Mouse (Mus musculus): ENCODE data around the gene Ppip5k2. TPM values are rescaled to one million over a fixed set of nuclear protein-coding genes. Genes with fewer than 3 reads are reported as not detected.

Gene Ppip5k2
- polyA plus RNA-seq (2015; fragmentation: Nextera tagmentation; extraction: Ambion mirVana), result 46.2 and 51.2 TPM in 2 replicates

DNA sequence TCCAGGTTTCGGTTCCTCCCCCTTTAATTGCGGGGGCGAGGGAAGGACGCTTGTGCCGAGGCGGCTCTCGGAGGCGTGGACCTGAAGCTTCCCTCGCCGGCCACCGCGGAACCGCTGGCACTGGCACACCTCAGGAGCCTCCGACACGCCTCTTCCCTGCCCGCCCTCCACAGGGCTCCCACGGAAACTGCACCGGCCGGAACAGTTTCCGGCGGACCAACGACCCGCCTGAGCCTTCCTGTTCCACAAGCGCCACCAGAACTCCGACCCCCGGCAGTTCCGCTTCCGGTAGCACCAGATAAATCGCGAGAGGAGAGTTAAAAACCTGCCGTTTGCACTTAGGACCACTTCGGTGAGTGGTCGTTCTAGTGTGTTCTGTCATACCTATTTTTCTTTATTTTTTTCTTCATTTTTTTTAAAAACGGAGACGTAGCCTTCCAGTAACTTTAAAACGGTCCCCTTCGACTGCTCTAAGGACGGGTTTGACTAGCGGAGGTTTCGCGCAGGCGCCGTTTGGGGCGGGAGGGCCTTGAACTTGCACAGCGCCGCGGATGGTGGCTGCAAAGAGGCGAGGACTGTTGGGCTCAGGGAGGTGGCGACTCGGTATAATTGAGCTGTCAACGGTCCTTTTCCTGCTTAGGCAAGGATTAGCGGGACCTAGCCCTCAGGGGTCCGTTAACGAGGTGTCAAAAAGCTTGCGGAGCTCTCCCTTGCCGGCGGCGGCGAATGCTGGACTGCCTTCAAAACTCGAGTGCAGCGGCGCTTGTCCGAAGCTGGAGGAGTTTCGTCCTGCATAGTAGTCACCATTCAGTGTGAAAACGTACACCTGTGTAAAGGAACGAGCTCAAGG, at the start of gene Ppip5k2, which contains the start of gene Gin1:
TSS of gene Ppip5k2 (minus strand) at position 508 of the 850 bp plus-strand sequence.
TSS of gene Gin1 (plus strand) at position 269 of the 850 bp plus-strand sequence.
- peak; percentile 99 for ATAC-seq (ENCODE audit: low FRiP score)
- no peaks in the 10 kb centered on the region for H3K36me3 ChIP-seq
- H3K9me3 ChIP-seq (replicated peaks), result no peaks in the 10 kb centered on the region
- H3K4me2 ChIP-seq, result peak within 1 kb of the TSS; percentile 67
- peak within 1 kb of the TSS; percentile 92 for H3K27ac ChIP-seq (replicated peaks)
- under 1% methylated on average over 66 of the region's 66 CpGs for WGBS
- H3K9ac ChIP-seq (replicated peaks), result peak within 1 kb of the TSS; percentile 83
- peaks cover 27% of the 10 kb centered on the region for H3K4me1 ChIP-seq
- H3K27me3 ChIP-seq (replicated peaks), result no peaks in the 10 kb centered on the region
- H3K4me3 ChIP-seq (replicated peaks), result peak within 1 kb of the TSS; percentile 92

DNA sequence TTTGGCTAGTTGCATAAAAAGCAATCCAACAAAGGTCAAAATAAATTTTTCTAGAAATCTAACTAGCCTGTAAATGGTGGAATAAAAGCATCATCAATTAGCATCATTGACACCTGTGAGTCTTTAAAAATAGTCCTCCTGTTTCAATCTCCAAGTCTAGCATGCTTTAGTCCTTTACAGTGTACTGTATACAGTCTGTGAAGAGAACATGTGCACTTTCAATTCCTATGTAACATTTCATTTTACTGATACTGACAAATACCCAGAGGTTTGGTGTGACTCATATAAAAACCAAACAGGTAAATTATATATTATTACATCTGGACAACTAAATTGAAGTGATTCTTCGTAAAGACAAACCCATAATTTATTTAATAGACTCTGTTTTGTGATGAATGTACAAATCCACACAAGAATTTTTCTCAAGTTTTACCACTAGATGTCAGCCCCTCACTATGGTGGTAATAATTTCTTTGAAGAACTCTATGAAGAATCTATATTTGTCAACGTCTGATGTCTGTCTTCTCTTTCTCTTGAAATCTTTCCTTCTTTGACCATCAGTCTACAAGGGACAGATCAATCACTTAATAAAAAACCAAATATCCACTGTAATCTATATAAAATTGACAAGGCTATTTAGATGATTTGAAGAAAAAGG, 39.2 kb upstream of the Ppip5k2 start:
- Histone ChIP-seq H3K4me1 (no peaks in the 10 kb centered on the region), H3K9me3 (replicated peaks) (no peaks in the 10 kb centered on the region), H3K4me2 (no peak overlapping the region), H3K9ac (replicated peaks) (no peak overlapping the region), H3K27ac (replicated peaks) (no peak overlapping the region), H3K4me3 (replicated peaks) (no peak overlapping the region), H3K27me3 (replicated peaks) (no peaks in the 10 kb centered on the region), H3K36me3 (no peaks in the 10 kb centered on the region)
- no peak for ATAC-seq (ENCODE audit: low FRiP score)
- WGBS, result 37% methylated on average over 2 of the region's 2 CpGs

DNA sequence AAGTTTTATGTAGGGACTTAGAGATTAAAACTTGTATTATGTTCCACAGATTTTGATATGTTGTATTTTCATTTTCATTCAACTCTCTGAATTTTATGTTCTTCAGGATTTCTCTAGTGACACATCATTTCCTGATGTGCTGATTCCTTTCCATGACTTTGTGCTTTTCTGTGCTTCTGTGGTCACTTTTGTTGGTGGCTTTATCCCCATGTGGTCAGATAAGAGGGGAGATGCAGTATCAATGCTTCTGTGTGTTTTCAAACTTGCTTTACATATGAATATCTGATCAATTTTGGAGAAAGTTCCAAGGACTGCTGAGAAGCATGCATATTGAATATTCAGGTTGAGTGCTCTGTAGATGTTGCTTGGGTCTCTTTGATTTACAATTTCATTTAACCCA, 34.3 kb upstream of the Ppip5k2 start:
- Histone ChIP-seq H3K27ac (replicated peaks) (no peak overlapping the region), H3K4me3 (replicated peaks) (no peak overlapping the region), H3K4me1 (no peaks in the 10 kb centered on the region), H3K4me2 (no peak overlapping the region), H3K27me3 (replicated peaks) (no peaks in the 10 kb centered on the region), H3K9me3 (replicated peaks) (peaks cover 9% of the 10 kb centered on the region; the same call in 1 of the 2 replicates), H3K9ac (replicated peaks) (no peak overlapping the region), H3K36me3 (no peaks in the 10 kb centered on the region)
- ATAC-seq (ENCODE audit: low FRiP score), result no peak

DNA sequence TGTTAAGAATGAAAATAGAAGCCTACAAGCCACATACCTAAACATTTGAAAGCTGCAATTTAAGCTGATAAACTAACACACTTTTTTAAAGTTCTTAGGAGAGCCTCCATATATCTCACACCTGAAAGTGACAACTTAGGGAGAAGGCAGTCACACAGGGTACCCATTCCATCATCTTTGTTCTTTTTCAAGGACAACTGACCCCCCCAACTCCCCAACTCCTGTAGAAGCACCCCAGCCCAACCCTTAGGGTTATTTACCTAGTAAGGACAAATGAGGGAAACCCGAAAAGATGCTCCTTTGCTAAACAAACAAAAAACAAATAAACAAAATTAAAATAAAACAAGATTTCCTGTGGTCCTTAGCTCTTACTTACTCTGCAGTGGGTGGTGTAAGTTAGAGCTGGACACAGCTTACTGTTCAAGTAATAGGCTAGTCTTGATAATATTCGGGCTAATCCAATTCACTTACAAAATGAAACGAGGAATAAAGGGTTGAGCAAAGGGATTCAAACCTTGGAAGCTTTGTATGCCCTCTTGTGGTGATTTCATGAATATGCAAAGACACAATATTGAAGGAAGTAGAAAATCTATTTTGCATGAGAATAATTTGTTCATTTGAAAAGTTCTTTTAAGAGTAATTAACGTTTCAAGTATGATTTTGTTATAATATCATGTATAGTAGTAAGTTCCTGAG, 32.1 kb upstream of the Ppip5k2 start:
- Histone ChIP-seq H3K4me3 (replicated peaks) (no peak overlapping the region), H3K9me3 (replicated peaks) (peaks cover 9% of the 10 kb centered on the region; the same call in 1 of the 2 replicates), H3K27ac (replicated peaks) (no peak overlapping the region), H3K4me2 (no peak overlapping the region), H3K9ac (replicated peaks) (no peak overlapping the region), H3K27me3 (replicated peaks) (no peaks in the 10 kb centered on the region), H3K36me3 (no peaks in the 10 kb centered on the region), H3K4me1 (no peaks in the 10 kb centered on the region)
- ATAC-seq (ENCODE audit: low FRiP score), result no peak
- 47% methylated on average over 4 of the region's 4 CpGs for WGBS

DNA sequence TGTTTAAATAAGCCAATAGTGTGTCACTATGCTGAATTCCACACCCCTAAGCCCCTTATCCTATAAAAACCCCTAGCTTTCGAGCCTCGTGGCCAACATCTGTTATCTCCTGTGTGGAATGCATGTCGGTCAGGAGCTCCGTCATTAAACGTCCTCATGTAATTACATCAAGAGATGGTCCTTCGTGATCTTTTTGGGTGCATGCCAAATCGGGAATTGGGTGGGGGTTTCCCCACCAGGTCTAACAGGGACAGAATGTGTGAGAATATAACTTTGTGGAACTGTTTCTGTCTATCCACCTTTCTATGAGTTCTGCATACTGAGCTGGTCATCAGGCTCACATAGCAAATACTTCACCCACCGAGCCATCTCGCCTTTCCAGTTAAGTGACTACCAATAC, 25.7 kb upstream of the Ppip5k2 start:
- H3K4me3 ChIP-seq (replicated peaks), result no peak overlapping the region
- no peaks in the 10 kb centered on the region for H3K27me3 ChIP-seq (replicated peaks)
- H3K4me1 ChIP-seq, result no peaks in the 10 kb centered on the region
- peaks cover 9% of the 10 kb centered on the region; the same call in 1 of the 2 replicates for H3K9me3 ChIP-seq (replicated peaks)
- 88% methylated on average over 9 of the region's 9 CpGs for WGBS
- no peaks in the 10 kb centered on the region for H3K36me3 ChIP-seq
- H3K9ac ChIP-seq (replicated peaks), result no peak overlapping the region
- H3K4me2 ChIP-seq, result no peak overlapping the region
- ATAC-seq (ENCODE audit: low FRiP score), result no peak
- no peak overlapping the region for H3K27ac ChIP-seq (replicated peaks)

DNA sequence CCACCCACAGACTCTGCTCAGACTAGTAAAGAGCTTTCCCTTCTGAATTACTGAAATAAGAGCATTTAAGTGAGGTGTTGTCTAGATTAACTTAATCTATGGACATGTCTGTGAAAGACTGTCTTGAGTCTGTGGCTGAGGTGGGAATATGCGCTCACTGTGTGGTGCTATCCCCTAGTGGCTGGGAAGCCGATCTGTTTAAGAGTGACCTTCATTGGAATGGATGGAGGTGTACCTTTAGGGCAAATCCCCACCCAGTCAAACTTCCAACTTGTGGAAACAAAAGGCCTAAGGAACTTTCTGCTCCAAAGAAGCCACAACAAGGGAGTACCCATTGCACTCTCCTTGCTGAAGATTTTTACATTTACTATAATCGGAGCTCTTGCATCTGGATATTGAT, 23.9 kb upstream of the Ppip5k2 start:
- Histone ChIP-seq H3K36me3 (no peaks in the 10 kb centered on the region), H3K27ac (replicated peaks) (no peak overlapping the region), H3K4me1 (no peaks in the 10 kb centered on the region), H3K9me3 (replicated peaks) (no peaks in the 10 kb centered on the region), H3K4me3 (replicated peaks) (no peak overlapping the region), H3K9ac (replicated peaks) (no peak overlapping the region), H3K27me3 (replicated peaks) (no peaks in the 10 kb centered on the region), H3K4me2 (no peak overlapping the region)
- no peak for ATAC-seq (ENCODE audit: low FRiP score)
- 96% methylated on average over 3 of the region's 3 CpGs for WGBS

DNA sequence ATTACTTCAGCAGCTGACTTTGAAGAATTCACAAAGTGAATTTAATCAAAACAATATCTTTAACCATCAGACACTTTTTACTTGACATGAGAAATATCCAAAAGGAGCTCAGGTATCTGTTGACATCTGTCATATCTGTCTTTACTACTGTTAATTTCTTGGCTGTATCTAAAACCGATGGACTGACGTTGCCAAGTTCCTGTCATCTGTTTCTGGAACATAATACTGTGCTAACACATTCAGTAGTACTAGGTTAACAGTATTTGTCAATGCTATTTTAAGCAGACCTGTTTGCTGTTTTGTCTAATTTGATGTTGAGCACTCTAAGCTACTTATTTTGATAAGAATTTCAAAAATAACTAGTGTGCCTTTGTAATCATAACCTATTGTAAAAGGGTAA, 18.3 kb upstream of the Ppip5k2 start:
- no peak for ATAC-seq (ENCODE audit: low FRiP score)

DNA sequence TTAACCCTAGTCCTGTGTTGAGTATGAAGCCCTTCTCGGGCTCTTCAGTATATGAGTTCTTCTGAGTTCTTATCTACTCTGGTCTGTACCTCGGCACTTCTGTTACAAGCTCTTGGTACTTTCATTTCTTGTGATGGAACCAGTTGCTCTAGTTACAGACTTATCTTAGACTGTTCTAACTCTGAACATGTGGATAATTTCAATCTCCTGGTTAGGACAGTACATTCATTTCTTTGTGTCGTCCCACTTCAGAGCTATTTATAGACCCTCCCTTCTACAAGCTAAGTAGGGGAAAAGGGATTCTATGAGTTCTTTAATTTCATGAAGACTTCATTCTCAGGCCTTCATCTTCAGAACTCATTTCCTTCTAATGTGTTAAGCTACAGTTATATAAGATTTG, 17.5 kb upstream of the Ppip5k2 start:
- Histone ChIP-seq H3K27me3 (replicated peaks) (no peaks in the 10 kb centered on the region), H3K4me3 (replicated peaks) (no peak overlapping the region), H3K9me3 (replicated peaks) (no peaks in the 10 kb centered on the region), H3K36me3 (no peaks in the 10 kb centered on the region), H3K4me1 (no peaks in the 10 kb centered on the region), H3K27ac (replicated peaks) (no peak overlapping the region), H3K4me2 (no peak overlapping the region), H3K9ac (replicated peaks) (no peak overlapping the region)
- no peak for ATAC-seq (ENCODE audit: low FRiP score)
- 90% methylated on average over 3 of the region's 3 CpGs for WGBS

More for the DNA sequence above, 18.3 kb upstream of the Ppip5k2 start:
- H3K9ac ChIP-seq (replicated peaks), result no peak overlapping the region
- no peaks in the 10 kb centered on the region for H3K4me1 ChIP-seq
- H3K27me3 ChIP-seq (replicated peaks), result no peaks in the 10 kb centered on the region
- no peak overlapping the region for H3K27ac ChIP-seq (replicated peaks)
- 97% methylated on average over 2 of the region's 2 CpGs for WGBS
- no peak overlapping the region for H3K4me2 ChIP-seq
- H3K36me3 ChIP-seq, result no peaks in the 10 kb centered on the region
- no peaks in the 10 kb centered on the region for H3K9me3 ChIP-seq (replicated peaks)
- no peak overlapping the region for H3K4me3 ChIP-seq (replicated peaks)

DNA sequence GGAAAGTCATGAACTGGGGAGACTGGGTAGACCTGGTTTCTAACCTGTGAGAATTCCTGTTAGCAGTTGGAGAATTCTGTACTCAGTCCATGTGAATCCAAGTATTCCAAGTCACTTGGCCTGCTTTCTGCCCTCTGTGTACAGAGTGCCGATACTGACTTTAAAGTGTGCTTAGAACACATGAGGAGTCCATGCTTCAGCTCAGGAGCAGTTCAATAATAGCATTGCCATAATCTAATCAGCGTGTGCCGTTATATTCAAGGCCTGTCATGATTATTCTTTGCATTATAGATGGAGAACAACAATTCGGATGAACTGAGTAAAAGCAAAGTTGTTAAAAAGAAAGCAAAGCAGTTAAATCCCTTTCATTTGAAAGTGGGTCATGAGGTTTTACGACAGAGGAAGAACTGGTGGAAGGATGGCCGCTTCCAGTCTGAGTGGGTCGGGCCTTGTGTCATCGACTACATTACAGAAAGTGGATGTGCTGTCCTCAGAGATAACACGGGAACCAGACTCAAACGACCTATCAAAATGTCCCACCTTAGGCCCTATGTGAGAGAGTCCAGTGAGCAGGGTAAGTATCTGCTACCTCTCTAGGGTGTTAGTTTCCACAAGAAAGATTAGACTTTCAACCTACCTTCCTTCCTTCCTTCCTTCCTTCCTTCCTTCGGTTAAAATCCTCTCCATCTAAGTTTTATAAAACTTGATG, 15.6 kb upstream of the Ppip5k2 start:
- no peak overlapping the region for H3K27ac ChIP-seq (replicated peaks)
- no peaks in the 10 kb centered on the region for H3K27me3 ChIP-seq (replicated peaks)
- no peaks in the 10 kb centered on the region for H3K4me1 ChIP-seq
- no peak for ATAC-seq (ENCODE audit: low FRiP score)
- H3K9ac ChIP-seq (replicated peaks), result no peak overlapping the region
- H3K9me3 ChIP-seq (replicated peaks), result no peaks in the 10 kb centered on the region
- H3K4me3 ChIP-seq (replicated peaks), result no peak overlapping the region
- no peak overlapping the region for H3K4me2 ChIP-seq
- 84% methylated on average over 11 of the region's 11 CpGs for WGBS
- H3K36me3 ChIP-seq, result no peaks in the 10 kb centered on the region

DNA sequence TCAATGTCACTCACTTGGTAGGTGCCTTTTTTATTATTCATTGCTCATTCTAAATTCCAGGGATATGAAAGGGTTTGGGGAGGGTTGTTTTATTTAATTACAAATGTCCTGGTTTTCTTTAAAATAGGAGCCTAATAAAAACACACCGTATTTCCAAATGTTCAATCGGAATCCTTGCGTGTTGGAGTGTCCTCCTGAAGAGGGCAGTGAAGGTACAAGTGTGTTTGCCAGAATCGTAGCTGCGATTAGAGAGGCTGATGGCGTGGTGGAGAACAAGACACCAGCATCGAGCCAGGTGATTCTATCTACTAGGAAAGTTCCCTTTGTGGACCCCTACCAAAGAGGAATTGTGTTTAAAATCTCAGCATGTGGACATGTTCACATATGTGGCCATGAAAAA, 14.7 kb upstream of the Ppip5k2 start:
- H3K27me3 ChIP-seq (replicated peaks), result no peaks in the 10 kb centered on the region
- WGBS, result 80% methylated on average over 7 of the region's 7 CpGs
- no peak for ATAC-seq (ENCODE audit: low FRiP score)
- H3K9me3 ChIP-seq (replicated peaks), result no peaks in the 10 kb centered on the region
- H3K36me3 ChIP-seq, result no peaks in the 10 kb centered on the region
- no peak overlapping the region for H3K27ac ChIP-seq (replicated peaks)
- no peak overlapping the region for H3K9ac ChIP-seq (replicated peaks)
- no peaks in the 10 kb centered on the region for H3K4me1 ChIP-seq
- no peak overlapping the region for H3K4me2 ChIP-seq
- no peak overlapping the region for H3K4me3 ChIP-seq (replicated peaks)

DNA sequence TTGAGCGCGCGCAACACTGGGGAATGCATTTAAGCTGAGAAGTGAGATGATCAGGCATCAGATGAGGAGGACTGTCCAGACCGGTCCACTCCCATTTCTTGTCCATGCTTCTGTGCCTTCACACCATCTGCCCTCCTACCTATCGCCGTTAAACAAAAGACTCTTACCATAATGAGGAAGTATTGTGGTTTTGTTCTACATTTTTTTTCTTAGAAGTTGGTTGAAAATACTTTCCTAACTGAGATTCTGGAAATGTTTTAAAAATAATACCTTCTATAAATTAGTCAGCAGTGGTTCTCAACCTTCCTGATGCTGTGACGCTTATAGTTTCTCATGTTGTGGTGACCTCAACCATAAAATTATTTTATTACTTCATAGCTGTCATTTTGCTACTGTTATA, 11.5 kb upstream of the Ppip5k2 start:
- no peak for ATAC-seq (ENCODE audit: low FRiP score)
- H3K27ac ChIP-seq (replicated peaks), result no peak overlapping the region
- no peaks in the 10 kb centered on the region for H3K4me1 ChIP-seq
- WGBS, result 99% methylated on average over 7 of the region's 7 CpGs
- H3K27me3 ChIP-seq (replicated peaks), result no peaks in the 10 kb centered on the region
- no peak overlapping the region for H3K4me3 ChIP-seq (replicated peaks)
- no peaks in the 10 kb centered on the region for H3K36me3 ChIP-seq
- no peak overlapping the region for H3K9ac ChIP-seq (replicated peaks)
- H3K4me2 ChIP-seq, result no peak overlapping the region
- H3K9me3 ChIP-seq (replicated peaks), result no peaks in the 10 kb centered on the region

Measured in neural tube, embryonic 15.5 days (tissue).